Mouse (Mus musculus): ENCODE results near the gene Nup98.

Nup98 gene

GRCm38 (mm10) chr7:102078517-102078916, 131.5 kb downstream of the Nup98 start:
- in situ Hi-C loops (cut with MboI; ENCODE audit: low sequenced_read_pairs): loop anchor here (25.0 kb wide), 1 partner anchor 416 kb away; the partner anchor contains the start of gene Clpb

- in situ Hi-C loops (cut with MboI; ENCODE audit: low sequenced_read_pairs): loop anchor here (25.0 kb wide), 1 partner anchor 415 kb away; the partner anchor contains the start of gene Clpb
These were observed 133.2 kb downstream of the Nup98 start for GRCm38 (mm10) chr7:102076714-102077296.

Data from CH12F3 (cell line).